In genomic region chr17:25743831-25744230, GRCm38 (mm10) we compare ENCODE assay signal across 19 mouse cellular contexts. TPM values are rescaled to one million over a fixed set of nuclear protein-coding genes. Genes with fewer than 3 reads are reported as not detected.
"Had no signal": no experiment of that assay in that cellular context is flagged by ENCODE, and none has a peak within 500 bp of the region (broad histone marks: within the 10 kb centered on the region; RNA-seq: fewer than 3 reads in every experiment).

No protein-coding gene starts in this region.

- H3K9ac ChIP-seq: limb, embryonic 15.5 days; liver, embryonic 13.5 days; midbrain, embryonic 12.5 days; neural tube, embryonic 15.5 days had no signal

- H3K27ac ChIP-seq: left cerebral cortex, adult 2 months; limb, embryonic 15.5 days; liver, embryonic 13.5 days; midbrain, embryonic 12.5 days; neural tube, embryonic 15.5 days had no signal

- H3K9me3 ChIP-seq: limb, embryonic 15.5 days; liver, embryonic 13.5 days; midbrain, embryonic 12.5 days; neural tube, embryonic 15.5 days had no signal

- H3K4me2 ChIP-seq: limb, embryonic 15.5 days; liver, embryonic 13.5 days; midbrain, embryonic 12.5 days; neural tube, embryonic 15.5 days had no signal

- H3K36me3 ChIP-seq: limb, embryonic 15.5 days; liver, embryonic 13.5 days; midbrain, embryonic 12.5 days; neural tube, embryonic 15.5 days had no signal

- DNase-seq: kidney, adult 8-10 months; kidney, postnatal 25 days; liver, embryonic 13.5 days; lung, adult 18-20 months; lung, postnatal 10 days; right cerebral cortex, adult 18-20 months; right cerebral cortex, postnatal 25 days; thymus, adult 18-20 months; thymus, postnatal 14 days had no signal

- ATAC-seq: midbrain, embryonic 16.5 days had no signal

- H3K4me1 ChIP-seq: limb, embryonic 15.5 days; liver, embryonic 13.5 days; midbrain, embryonic 12.5 days; neural tube, embryonic 15.5 days had no signal

- H3K4me3 ChIP-seq: left cerebral cortex, adult 2 months; limb, embryonic 15.5 days; liver, embryonic 13.5 days; midbrain, embryonic 12.5 days; neural tube, embryonic 15.5 days had no signal

- H3K27me3 ChIP-seq: liver, embryonic 13.5 days; neural tube, embryonic 15.5 days had no signal

RNA-seq across cellular contexts. Expression of gene Mslnl, which starts 8.0 kb away (rescaled TPM):
- total RNA-seq: left cerebral cortex, postnatal 14 days; megakaryocyte-erythroid progenitor cell, adult 5-6 weeks had no signal
- polyA plus RNA-seq: kidney, embryonic 16.5 days; limb, embryonic 11.5 days; liver, embryonic 13.5 days; midbrain, embryonic 12.5 days; midbrain, embryonic 16.5 days; neural tube, embryonic 15.5 days had no signal

RNA-seq across cellular contexts. Expression of gene Msln, which starts 10.3 kb away (rescaled TPM):
- total RNA-seq: megakaryocyte-erythroid progenitor cell, adult 5-6 weeks had no signal

RNA-seq across cellular contexts. Expression of gene Gng13, which starts 26.9 kb away (rescaled TPM):
- total RNA-seq: megakaryocyte-erythroid progenitor cell, adult 5-6 weeks had no signal
- polyA plus RNA-seq: urinary bladder, adult 2 months had no signal
